Mouse (Mus musculus) kidney, embryonic 15.5 days (tissue): Measurements from ENCODE around the gene Ldlrad3. TPM values are rescaled to one million over a fixed set of nuclear protein-coding genes. Genes with fewer than 3 reads are reported as not detected.

Experiments
- ATAC-seq: fragments of 200-750 bp; cut with Nextera tagmentation; replicated peaks from 2 replicates; pipeline ENCODE4 v1.8.0; 2017; ENCODE audit warnings: moderate TSS enrichment; ENCODE audit not compliant: low FRiP score
- H3K27ac ChIP-seq: fragments of 300-500 bp; sonication (generic); 2 replicates; pipeline ENCODE4 v1.5.1; 2015; ENCODE audit warnings: mild to moderate bottlenecking, inconsistent platforms
- H3K27me3 ChIP-seq: fragments of 300-500 bp; sonication (generic); 2 replicates; pipeline ENCODE4 v1.6.1; 2015; ENCODE audit warnings: inconsistent platforms
- H3K36me3 ChIP-seq: fragments of 300-500 bp; sonication (generic); 2 replicates; pipeline ENCODE4 v1.6.1; 2015; ENCODE audit warnings: inconsistent platforms
- H3K4me1 ChIP-seq: fragments of 300-500 bp; sonication (generic); 2 replicates; pipeline ENCODE4 v1.6.1; 2015; ENCODE audit warnings: inconsistent platforms
- H3K4me2 ChIP-seq: fragments of 300-500 bp; sonication (generic); 2 replicates; pipeline ENCODE4 v1.6.1; 2015; ENCODE audit warnings: moderate library complexity, mild to moderate bottlenecking, inconsistent platforms
- H3K4me3 ChIP-seq: fragments of 300-500 bp; sonication (generic); replicated peaks from 2 replicates; pipeline ENCODE4 v1.5.1; 2015; ENCODE audit warnings: mild to moderate bottlenecking, inconsistent platforms
- H3K9ac ChIP-seq: fragments of 300-500 bp; sonication (generic); 2 replicates; pipeline ENCODE4 v1.6.1; 2015; ENCODE audit warnings: mild to moderate bottlenecking, inconsistent platforms
- H3K9me3 ChIP-seq: fragments of 300-500 bp; sonication (generic); replicated peaks from 2 replicates; pipeline ENCODE4 v1.6.1; 2016; ENCODE audit warnings: inconsistent platforms
- WGBS: fragments of 180-500 bp; shearing (Covaris S2); methylation state at CpG from one replicate; pipeline ENCODE4 v1.1.7; 2015; ENCODE audit warnings: mixed read lengths; 5-methylcytosine and 5-hydroxymethylcytosine counted together
- polyA plus RNA-seq: library from polyadenylated mRNA; unstranded; fragments of >200 nt; fragmentation: Nextera tagmentation; extraction: Ambion mirVana; gene quantifications from 2 replicates; pipeline ENCODE4 v1.2.1, GENCODE M21; 2015

Gene Ldlrad3
- polyA plus RNA-seq, 1 experiment from 2014 or later, result 40.4 TPM

DNA sequence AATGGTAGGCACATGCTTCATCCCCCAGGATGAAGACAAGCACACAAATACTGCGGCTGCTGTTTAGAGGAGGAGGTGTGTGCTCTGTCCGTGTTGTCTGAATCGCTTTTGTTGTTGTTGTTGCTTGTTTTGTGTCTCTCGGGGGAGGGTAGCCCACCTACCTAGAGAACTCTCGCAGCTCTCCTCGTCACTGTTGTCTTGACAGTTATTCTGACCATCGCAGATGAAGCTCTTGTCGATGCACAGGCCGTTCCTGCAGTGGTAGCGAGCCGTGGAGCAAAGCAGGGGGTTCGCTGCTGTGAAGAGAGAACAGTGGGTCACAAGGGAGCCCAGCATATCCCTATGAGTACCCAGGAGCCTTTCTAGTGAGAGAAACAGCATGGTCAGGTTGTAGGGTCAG lies 128.4 kb downstream of the Ldlrad3 start:
- Histone ChIP-seq H3K4me3 (no peak overlapping the region), H3K27me3 (no peaks in the 10 kb centered on the region), H3K4me1 (peaks cover 8% of the 10 kb centered on the region; the same call in 1 of the 2 replicates), H3K27ac (no peak overlapping the region), H3K9ac (no peak overlapping the region), H3K4me2 (no peak overlapping the region), H3K36me3 (peaks cover 12% of the 10 kb centered on the region; the same call in 1 of the 2 replicates), H3K9me3 (no peaks in the 10 kb centered on the region)
- 84% methylated on average over 12 of the region's 12 CpGs for WGBS
- no peak for ATAC-seq

DNA sequence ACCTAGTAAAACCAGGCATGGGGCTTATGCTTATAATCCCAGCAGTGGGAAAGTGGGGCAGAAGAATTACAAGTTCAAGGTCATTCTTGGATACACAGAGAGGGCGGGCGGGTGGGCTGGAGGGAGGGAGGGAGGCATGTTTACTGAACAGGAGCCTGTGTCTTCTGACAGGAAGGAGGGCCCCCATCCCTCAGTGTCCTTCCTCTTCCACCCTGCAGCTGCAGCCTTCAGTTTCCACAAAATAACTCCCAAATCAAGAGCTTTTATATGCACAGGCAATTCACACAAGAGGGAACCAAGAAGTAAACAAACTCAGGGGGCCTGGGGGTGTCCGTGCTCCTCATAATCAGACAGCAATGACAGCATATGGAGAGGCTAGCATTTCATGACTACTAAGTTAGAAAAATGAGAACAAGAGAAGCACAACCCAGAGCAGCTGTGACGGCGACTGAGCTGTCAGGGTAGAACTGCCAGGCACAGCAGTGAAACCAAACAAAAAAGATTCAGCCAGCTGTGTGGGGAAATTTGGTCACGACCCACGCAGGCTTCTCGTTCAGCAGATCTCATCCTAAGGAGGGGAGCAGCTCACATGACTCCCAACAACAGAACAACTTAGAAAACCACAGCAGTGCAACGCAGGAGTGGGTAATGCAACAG lies 129.0 kb downstream of the Ldlrad3 start:
- H3K4me2 ChIP-seq, result no peak overlapping the region
- no peak overlapping the region for H3K27ac ChIP-seq
- no peak overlapping the region for H3K4me3 ChIP-seq
- H3K9me3 ChIP-seq, result no peaks in the 10 kb centered on the region
- no peaks in the 10 kb centered on the region for H3K27me3 ChIP-seq
- peaks cover 8% of the 10 kb centered on the region; the same call in 1 of the 2 replicates for H3K4me1 ChIP-seq
- 37% methylated on average over 9 of the region's 9 CpGs for WGBS
- H3K9ac ChIP-seq, result no peak overlapping the region
- H3K36me3 ChIP-seq, result peaks cover 12% of the 10 kb centered on the region; the same call in 1 of the 2 replicates
- no peak for ATAC-seq

DNA sequence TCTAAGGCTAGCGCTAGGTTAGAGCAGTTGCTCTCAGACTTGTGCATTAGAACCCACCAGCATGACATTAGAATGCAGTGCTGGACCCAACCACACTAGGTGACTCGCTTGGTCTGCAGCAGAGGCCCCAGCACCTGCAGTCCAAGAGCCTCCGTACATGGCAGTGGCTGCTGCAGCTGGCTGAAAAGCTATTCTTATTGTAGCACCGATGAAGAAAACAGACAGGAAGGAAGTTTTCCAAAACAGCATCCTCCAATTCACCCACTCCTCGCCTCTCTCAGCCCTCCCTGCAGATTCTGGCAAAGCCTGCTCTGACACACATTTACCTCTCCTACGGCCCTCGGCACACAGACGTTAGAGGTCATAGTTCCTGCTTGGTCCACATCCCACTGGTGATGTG lies 130.0 kb downstream of the Ldlrad3 start:
- 80% methylated on average over 8 of the region's 8 CpGs for WGBS
- no peak overlapping the region for H3K27ac ChIP-seq
- no peak overlapping the region for H3K4me3 ChIP-seq
- H3K4me1 ChIP-seq, result peaks cover 8% of the 10 kb centered on the region; the same call in 1 of the 2 replicates
- ATAC-seq, result no peak
- no peaks in the 10 kb centered on the region for H3K27me3 ChIP-seq
- peaks cover 12% of the 10 kb centered on the region; the same call in 1 of the 2 replicates for H3K36me3 ChIP-seq
- H3K4me2 ChIP-seq, result no peak overlapping the region
- no peaks in the 10 kb centered on the region for H3K9me3 ChIP-seq
- no peak overlapping the region for H3K9ac ChIP-seq

DNA sequence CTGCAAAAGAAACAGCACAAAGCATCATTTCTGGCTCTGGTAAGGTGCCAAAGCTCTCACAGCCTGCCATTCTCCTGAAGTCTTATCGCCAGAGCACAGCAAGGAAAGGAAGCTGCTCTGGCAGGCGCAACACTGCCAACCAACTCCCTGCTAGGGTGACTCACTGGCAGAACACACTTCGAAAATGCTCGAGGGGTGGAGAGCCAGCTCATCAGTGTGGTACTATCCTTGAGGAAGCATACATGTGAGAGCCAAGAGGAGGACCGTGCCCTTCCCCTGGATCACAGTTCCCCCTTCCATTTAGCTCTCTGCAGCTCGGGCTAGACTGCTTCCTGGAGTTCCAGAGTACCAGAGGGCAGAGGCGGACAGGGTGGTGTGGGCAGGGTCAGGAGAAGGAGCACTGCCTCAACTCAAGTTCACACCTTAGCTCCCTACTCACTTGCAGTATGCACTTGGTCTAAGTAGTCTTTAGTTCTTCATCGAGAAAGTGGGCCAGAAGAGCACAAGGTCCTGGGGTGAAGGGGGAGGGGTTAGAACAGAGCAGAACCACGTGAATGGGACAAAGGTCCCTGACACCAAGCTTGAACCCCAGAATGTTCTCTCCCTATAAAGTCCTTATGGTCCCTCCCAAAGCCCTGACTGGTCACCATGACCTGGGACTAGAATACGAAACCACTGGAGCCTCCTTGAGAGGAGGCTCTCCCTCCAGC lies 133.1 kb downstream of the Ldlrad3 start:
- no peaks in the 10 kb centered on the region for H3K9me3 ChIP-seq
- no peak overlapping the region for H3K9ac ChIP-seq
- no peak for ATAC-seq
- no peak overlapping the region for H3K27ac ChIP-seq
- H3K4me2 ChIP-seq, result no peak overlapping the region
- peaks cover 13% of the 10 kb centered on the region; the same call in 1 of the 2 replicates for H3K4me1 ChIP-seq
- peaks cover 6% of the 10 kb centered on the region; the same call in 1 of the 2 replicates for H3K36me3 ChIP-seq
- H3K27me3 ChIP-seq, result no peaks in the 10 kb centered on the region
- 76% methylated on average over 10 of the region's 10 CpGs for WGBS
- H3K4me3 ChIP-seq, result no peak overlapping the region

DNA sequence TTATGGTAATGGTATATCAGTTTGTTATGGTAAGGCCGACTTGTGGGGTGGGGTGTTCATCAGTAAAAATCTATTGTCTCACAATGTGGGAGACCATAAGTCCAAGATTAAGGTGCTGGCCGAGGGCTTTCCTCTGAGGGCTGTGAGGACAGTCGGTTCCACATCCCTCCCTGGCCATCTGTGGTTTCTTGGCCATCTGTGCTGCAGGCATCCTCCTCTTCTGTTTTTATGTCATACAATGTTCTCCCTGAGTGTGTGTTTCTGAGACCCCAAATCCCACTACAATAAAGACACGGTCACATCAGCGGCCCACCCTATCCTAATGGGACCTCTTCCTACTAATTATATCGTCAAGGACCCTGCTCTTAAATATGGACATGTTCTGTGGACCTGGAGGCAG lies 133.8 kb downstream of the Ldlrad3 start:
- WGBS, result 88% methylated on average over 6 of the region's 6 CpGs
- Histone ChIP-seq H3K9me3 (no peaks in the 10 kb centered on the region), H3K27ac (no peak overlapping the region), H3K4me3 (no peak overlapping the region), H3K36me3 (peaks cover 5% of the 10 kb centered on the region; the same call in 1 of the 2 replicates), H3K27me3 (no peaks in the 10 kb centered on the region), H3K9ac (no peak overlapping the region), H3K4me1 (peaks cover 8% of the 10 kb centered on the region; the same call in 1 of the 2 replicates), H3K4me2 (no peak overlapping the region)
- ATAC-seq, result no peak

DNA sequence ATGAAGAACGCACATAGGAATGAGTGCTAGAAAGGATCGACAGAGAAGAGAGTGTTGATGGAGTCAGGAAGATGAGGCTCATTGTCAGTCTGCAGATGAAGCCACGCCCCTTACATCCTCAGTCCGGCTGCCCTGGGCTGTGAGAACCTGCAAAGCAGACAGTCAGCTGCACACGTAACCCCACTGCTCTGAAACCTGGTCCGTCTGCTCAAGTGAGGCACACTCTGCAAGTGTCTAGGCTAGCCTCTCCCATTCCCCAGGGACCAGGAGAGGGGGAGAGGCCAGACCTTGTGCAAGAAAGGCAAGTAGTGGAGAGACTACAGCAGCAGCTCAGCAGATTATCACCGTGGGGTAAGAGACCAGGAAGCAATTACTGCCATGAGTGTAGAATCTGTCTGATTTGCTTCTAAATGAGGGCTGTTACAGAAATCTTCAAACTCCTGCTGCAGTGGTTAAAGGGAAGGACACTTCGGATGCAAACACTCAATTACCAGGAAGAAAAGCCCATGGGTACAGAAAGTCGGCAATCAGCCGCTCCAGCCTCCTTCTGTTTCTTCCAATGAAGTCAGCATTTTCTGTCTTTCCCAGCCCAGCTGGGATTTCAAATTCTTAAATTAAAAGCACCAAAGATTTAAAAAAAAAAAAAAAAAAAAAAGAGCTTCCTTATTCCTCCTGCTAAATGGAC lies 136.2 kb downstream of the Ldlrad3 start:
- Histone ChIP-seq H3K36me3 (0 out of 2 replicates have a peak, but pooled peaks cover 9% of the 10 kb centered on the region), H3K4me3 (no peak overlapping the region), H3K27me3 (no peaks in the 10 kb centered on the region), H3K9me3 (no peaks in the 10 kb centered on the region), H3K4me1 (0 out of 2 replicates have a peak, but pooled peaks cover 4% of the 10 kb centered on the region), H3K4me2 (no peak overlapping the region), H3K9ac (no peak overlapping the region), H3K27ac (no peak overlapping the region)
- WGBS, result 37% methylated on average over 10 of the region's 10 CpGs
- no peak; the same call in 1 of the 2 replicates for ATAC-seq

DNA sequence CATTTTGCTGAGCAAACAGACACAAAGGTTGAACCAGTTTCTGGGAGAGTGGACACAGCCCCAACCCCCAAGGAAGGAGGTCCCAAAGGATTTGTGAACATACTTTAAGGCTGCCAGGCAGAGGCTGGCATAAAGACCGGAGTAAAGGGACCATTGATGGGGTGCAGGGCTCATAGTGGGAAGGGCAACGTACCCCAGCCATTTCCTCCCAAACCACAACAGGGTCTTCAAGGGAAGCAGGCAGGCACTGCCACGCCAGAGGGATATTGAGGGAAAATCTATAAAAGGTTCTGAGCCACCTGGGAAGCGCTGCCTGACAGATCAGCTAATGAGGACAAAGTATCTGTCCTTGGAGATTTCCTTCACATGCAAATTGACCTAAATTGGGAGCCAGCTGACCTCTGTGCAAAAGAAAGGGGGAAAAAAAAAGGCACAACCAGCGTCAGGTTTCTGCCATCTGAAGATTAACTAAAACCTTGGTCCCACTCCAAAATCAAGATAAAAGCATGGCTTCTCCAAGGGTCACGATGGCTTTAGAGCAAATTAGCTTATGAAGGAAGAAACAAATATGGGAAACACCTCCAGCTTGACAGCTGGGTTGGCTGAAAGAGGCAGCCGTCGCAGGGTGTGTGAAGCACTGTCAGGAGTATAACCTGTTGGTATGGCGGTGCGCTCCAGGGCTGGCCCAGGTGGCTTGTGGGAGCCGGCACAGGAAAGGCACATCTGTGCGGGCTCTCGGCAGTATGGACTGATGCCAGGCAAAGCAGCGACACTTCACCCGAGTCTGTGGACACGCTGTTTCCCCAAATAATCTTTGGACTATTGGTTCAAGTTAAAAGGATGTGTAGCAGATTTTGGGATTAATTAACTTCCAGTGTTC lies 137.6 kb downstream of the Ldlrad3 start:
- H3K27me3 ChIP-seq, result no peaks in the 10 kb centered on the region
- ATAC-seq, result no peak
- WGBS, result 81% methylated on average over 16 of the region's 16 CpGs

DNA sequence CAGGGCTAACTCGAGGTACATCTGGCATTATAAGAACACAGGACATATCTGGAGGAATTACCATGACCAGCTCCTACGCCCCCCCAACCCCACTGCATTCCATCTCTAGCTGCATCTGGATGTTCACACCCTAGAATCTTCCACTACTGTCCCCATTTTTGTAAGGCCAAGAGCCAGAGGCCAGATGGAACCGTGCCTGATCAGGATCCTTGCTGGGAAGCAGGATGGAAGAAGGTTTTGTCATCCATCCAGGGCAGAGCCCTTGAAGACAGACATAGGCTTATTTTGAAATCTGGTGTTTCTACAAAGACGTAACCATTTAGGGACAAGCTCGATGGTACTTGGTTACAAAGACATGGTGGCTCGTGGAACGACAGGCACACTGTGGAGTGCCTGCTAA lies 139.7 kb downstream of the Ldlrad3 start:
- WGBS, result 94% methylated on average over 7 of the region's 7 CpGs
- ATAC-seq, result no peak
- Histone ChIP-seq H3K4me2 (no peak overlapping the region), H3K4me3 (no peak overlapping the region), H3K27ac (no peak overlapping the region), H3K4me1 (0 out of 2 replicates have a peak, but pooled peaks cover 4% of the 10 kb centered on the region), H3K9ac (no peak overlapping the region), H3K36me3 (0 out of 2 replicates have a peak, but pooled peaks cover 9% of the 10 kb centered on the region), H3K9me3 (no peaks in the 10 kb centered on the region), H3K27me3 (no peaks in the 10 kb centered on the region)

More for the DNA sequence above, 137.6 kb downstream of the Ldlrad3 start:
- H3K36me3 ChIP-seq, result 0 out of 2 replicates have a peak, but pooled peaks cover 9% of the 10 kb centered on the region
- H3K9ac ChIP-seq, result no peak overlapping the region
- no peak overlapping the region for H3K27ac ChIP-seq
- H3K4me1 ChIP-seq, result 0 out of 2 replicates have a peak, but pooled peaks cover 4% of the 10 kb centered on the region
- H3K9me3 ChIP-seq, result no peaks in the 10 kb centered on the region
- H3K4me3 ChIP-seq, result no peak overlapping the region
- no peak overlapping the region for H3K4me2 ChIP-seq

DNA sequence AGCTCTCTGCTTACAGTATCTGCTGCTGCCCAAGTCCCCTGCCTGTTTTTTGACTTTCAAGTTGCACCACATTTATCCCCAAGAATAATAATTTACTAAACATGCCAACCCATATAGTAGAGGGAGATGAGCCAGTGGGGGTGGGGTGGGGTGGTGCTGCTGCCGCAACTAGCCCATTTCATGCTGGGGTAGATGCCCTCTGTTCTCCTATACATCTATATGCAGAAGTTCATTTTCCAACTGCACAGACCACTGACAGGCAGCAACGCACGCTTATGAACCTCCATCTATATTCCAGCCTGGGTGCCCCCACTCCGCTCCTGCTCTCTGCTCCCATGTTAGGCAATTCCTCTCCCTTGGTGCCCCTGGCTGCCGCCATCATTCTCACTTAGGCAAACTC lies 145.7 kb downstream of the Ldlrad3 start:
- Histone ChIP-seq H3K36me3 (no peaks in the 10 kb centered on the region), H3K4me3 (no peak overlapping the region), H3K9me3 (no peaks in the 10 kb centered on the region), H3K27ac (no peak overlapping the region), H3K4me2 (no peak overlapping the region), H3K4me1 (peaks cover 31% of the 10 kb centered on the region), H3K9ac (no peak overlapping the region), H3K27me3 (no peaks in the 10 kb centered on the region)
- 91% methylated on average over 5 of the region's 5 CpGs for WGBS
- no peak for ATAC-seq

DNA sequence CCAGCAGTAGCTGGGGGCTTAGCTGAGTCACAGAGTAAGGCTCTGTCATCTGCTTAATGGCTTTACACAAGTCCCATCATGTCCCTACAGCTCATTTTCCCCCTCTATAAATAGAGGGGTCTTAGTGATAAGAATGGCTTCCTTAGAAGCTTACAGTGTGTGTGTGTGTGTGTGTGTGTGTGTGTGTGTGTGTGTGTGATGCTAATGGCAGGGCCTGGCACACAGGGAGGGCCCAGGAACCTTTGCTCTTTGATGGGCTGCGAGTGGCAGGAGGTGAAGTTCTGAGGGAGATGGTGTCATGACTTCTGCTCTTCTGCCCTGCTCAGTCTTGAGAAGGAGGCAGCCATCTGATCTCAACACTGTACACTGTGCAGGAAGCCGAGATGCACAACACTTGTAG lies 146.2 kb downstream of the Ldlrad3 start:
- peaks cover 31% of the 10 kb centered on the region for H3K4me1 ChIP-seq
- H3K4me2 ChIP-seq, result no peak overlapping the region
- 50% methylated on average over 1 of the region's 2 CpGs for WGBS
- no peak for ATAC-seq
- no peaks in the 10 kb centered on the region for H3K9me3 ChIP-seq
- no peak overlapping the region for H3K27ac ChIP-seq
- H3K27me3 ChIP-seq, result no peaks in the 10 kb centered on the region
- no peaks in the 10 kb centered on the region for H3K36me3 ChIP-seq
- H3K4me3 ChIP-seq, result no peak overlapping the region
- H3K9ac ChIP-seq, result no peak overlapping the region

DNA sequence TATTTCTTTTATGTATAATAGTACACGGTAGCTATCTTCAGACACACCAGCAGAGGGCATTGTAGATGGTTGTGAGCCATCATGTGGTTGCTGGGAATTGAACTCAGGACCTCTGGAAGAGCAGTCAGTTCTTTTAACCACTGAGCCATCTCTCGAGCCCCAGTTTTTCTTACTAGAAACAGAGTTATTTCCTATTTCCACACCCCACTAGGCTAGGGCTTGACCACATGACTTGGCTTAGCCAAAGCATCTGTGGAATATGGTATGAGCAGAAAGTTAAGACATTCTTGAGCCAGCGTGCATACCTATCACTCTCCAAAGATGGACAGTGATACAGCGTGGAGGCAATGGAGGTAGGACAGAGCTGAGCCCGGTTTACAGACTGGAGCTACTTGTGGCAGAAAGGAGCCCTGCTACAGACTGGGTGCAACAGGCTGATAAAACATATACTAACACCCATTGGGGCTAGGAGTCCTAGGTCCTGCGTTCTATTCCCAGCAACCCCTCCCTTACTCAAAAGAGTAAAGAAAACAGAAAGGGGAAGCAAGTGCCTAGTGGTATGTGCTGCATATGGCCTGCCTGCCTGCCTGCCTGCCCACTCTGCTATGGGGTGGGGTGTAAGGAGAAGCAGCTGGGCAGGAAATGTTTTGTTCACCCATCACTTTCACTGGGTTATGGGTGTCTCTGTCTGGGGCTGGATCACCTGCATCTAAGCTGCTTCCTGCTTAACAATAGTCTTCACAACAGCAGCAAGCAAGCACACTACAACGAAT lies 147.1 kb downstream of the Ldlrad3 start:
- WGBS, result 85% methylated on average over 7 of the region's 7 CpGs
- Histone ChIP-seq H3K27me3 (no peaks in the 10 kb centered on the region), H3K4me3 (no peak overlapping the region), H3K9me3 (no peaks in the 10 kb centered on the region), H3K36me3 (no peaks in the 10 kb centered on the region), H3K4me2 (no peak overlapping the region), H3K4me1 (peaks cover 36% of the 10 kb centered on the region), H3K9ac (no peak overlapping the region), H3K27ac (no peak overlapping the region)
- no peak for ATAC-seq
